Mouse (Mus musculus) spleen, adult 2 months (tissue): ENCODE data around the gene Atp1a1. TPM values are rescaled to one million over a fixed set of nuclear protein-coding genes. Genes with fewer than 3 reads are reported as not detected.

Experiments
- DNase-seq, 2 experiments: peaks; one replicate each; pipeline versions ENCODE4 v3.0.0 to v3.0.0-alpha.2; 2012 to 2021; ENCODE audit warnings: low spot score in 2 of 2, low read depth in 1 of 2
- H3K27ac ChIP-seq: fragments of 200-500 bp; 2 replicates; pipeline ENCODE4 v1.5.1; 2012; ENCODE audit warnings: low read length, inconsistent platforms; ENCODE audit not compliant: insufficient read depth
- H3K27me3 ChIP-seq: fragments of 200-500 bp; 2 replicates; pipeline ENCODE4 v1.6.1; 2012; ENCODE audit warnings: mild to moderate bottlenecking, moderate library complexity, low read length, inconsistent platforms; ENCODE audit not compliant: control insufficient read depth, insufficient read depth
- H3K36me3 ChIP-seq: fragments of 200-500 bp; 2 replicates; pipeline ENCODE4 v1.6.1; 2012; ENCODE audit warnings: mild to moderate bottlenecking, low read length, inconsistent platforms; ENCODE audit not compliant: control insufficient read depth, insufficient read depth
- H3K4me1 ChIP-seq: fragments of 200-500 bp; 2 replicates; pipeline ENCODE4 v1.6.1; 2011; ENCODE audit warnings: inconsistent platforms; ENCODE audit not compliant: control insufficient read depth, insufficient read depth, insufficient read length
- H3K4me3 ChIP-seq: fragments of 200-500 bp; 2 replicates; pipeline ENCODE4 v1.5.1; 2011; ENCODE audit warnings: mild to moderate bottlenecking, inconsistent platforms; ENCODE audit not compliant: insufficient read depth, insufficient read length; ENCODE audit errors: extremely low read depth
- CTCF ChIP-seq: fragments of 200-500 bp; IDR thresholded peaks from 2 replicates; pipeline ENCODE4 v1.5.1; 2011; ENCODE audit warnings: mild to moderate bottlenecking, inconsistent platforms; ENCODE audit not compliant: insufficient read depth, insufficient read length, insufficient replicate concordance; ENCODE audit errors: extremely low read depth
- POLR2A ChIP-seq: fragments of 200-500 bp; IDR thresholded peaks from 2 replicates; pipeline ENCODE4 v1.6.1; 2011; ENCODE audit warnings: low read depth, low read length, inconsistent platforms
- WGBS: fragments of 180-500 bp; shearing (Covaris S2); methylation state at CpG from one replicate; pipeline ENCODE4 v1.1.7; 2018; 5-methylcytosine and 5-hydroxymethylcytosine counted together
- polyA plus RNA-seq: library from polyadenylated mRNA; depleted of rRNA; stranded (reverse); fragments of >200 nt; gene quantifications from 2 replicates; pipeline ENCODE4 v1.2.3, GENCODE M21; 2012

Gene Atp1a1
- polyA plus RNA-seq, 1 experiment, result 91.4 TPM

DNA sequence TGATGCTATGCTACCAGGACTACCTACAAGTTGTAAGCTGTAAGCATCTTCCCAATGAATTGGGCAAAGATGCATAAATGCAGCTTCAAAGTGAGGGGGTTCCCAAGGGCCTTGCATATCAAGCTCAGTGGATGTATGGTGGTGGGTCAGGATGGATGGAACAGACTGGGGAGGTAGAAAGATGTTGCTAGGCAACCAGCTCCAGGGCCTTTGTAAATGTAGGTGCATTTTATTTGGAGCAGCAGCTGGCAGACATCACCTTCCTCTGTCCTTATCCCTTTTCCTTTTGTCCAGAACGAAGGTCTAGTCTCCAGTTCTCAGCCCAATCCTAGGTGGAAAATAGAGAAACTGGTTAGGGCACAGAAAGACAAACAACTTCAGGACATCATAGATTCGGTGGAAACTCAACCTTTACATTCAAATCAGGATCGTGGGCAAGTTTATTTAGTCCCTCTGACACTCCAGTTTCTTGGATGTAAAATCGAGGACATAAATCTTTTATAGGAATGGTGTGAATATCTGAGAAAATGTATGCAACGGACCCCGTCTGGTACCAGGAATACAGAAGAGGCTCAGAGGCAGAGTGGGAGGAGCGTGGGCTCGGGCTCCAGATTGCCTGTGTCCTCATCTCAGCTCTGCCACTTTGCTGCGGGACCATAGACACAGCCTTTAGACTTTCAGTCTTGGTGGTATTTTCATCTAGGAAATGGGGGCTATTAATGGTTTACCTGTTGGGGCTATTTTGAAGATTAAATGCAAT is 29.8 kb upstream of the Atp1a1 start:
- H3K27ac ChIP-seq, result no peak overlapping the region

DNA sequence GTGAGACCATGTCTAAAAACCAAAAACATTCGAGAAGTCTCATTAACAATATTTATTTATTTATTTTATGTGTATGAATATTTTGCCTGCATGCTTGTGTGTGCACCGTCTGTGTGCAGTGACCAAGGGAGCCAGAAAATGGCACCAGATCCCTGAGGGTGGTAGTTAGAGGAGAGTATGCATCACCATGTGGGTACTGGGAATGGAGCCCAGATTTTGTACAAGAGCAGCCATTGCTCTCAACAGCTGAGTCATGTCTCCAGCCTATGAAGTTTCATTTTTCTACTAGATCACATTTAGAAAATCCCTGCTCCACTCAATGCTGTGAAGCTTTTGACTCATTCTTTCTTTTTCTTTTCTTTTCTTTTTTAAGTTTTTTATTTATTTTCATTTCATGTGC is 23.8 kb upstream of the Atp1a1 start:
- DNase-seq, result no peak
- Histone ChIP-seq H3K36me3 (no peaks in the 10 kb centered on the region), H3K27me3 (no peaks in the 10 kb centered on the region), H3K27ac (no peak overlapping the region), H3K4me1 (no peaks in the 10 kb centered on the region), H3K4me3 (no peak overlapping the region)
- WGBS, result 81% methylated on average over 2 of the region's 2 CpGs
- TF ChIP-seq CTCF, result no peak
- TF ChIP-seq POLR2A, result no peak

More for the DNA sequence above, 29.8 kb upstream of the Atp1a1 start:
- TF ChIP-seq CTCF (no peak), POLR2A (no peak)
- Histone ChIP-seq H3K36me3 (no peaks in the 10 kb centered on the region), H3K27me3 (no peaks in the 10 kb centered on the region), H3K4me1 (no peaks in the 10 kb centered on the region), H3K4me3 (no peak overlapping the region)
- DNase-seq, result no peak
- WGBS, result 94% methylated on average over 9 of the region's 9 CpGs

DNA sequence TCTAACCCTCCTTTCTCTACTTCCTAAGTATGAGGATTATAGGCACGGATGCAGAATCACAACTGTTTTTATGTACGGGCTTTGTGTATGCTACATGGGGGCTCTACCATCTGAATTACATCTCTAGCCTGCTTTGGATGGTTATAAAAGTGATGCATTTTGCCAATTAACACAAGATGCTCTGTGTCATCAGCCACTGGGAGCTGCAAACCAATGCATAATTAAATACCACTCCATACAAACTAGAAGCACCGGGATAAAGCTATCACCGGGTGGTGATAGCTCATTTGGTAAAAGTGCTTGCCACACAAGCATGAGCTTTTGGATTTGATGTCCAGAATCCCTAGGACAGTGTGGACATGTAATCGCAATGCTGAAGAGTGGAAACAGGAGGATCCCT is 19.8 kb upstream of the Atp1a1 start:
- DNase-seq, result no peak
- WGBS, result 93% methylated on average over 5 of the region's 5 CpGs
- Histone ChIP-seq H3K4me1 (no peaks in the 10 kb centered on the region), H3K27me3 (no peaks in the 10 kb centered on the region), H3K36me3 (no peaks in the 10 kb centered on the region), H3K27ac (no peak overlapping the region), H3K4me3 (no peak overlapping the region)
- TF ChIP-seq POLR2A, result no peak
- TF ChIP-seq CTCF, result no peak

DNA sequence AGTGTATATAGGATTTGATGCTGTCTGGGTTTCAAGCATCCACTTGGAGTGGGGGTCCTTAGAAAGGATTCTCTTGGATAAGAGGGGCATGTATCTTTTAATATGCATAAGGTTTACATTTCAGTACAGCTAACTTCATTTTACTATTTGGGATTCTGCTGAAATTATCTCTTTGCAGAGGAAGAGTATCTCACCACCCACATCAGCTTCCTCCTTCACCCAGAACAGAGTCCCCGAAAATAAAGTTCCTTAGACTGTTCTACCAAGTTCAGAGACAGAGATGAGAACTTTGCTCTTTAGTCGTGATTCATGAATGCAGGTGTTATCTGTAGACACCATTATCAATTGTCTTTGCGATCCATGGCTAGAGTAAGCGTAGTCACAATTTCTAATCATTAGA is 14.5 kb upstream of the Atp1a1 start:
- DNase-seq, result no peak
- no peaks in the 10 kb centered on the region for H3K27me3 ChIP-seq
- TF ChIP-seq POLR2A, result no peak
- TF ChIP-seq CTCF, result no peak
- WGBS, result 79% methylated on average over 4 of the region's 4 CpGs
- no peak overlapping the region for H3K27ac ChIP-seq
- H3K4me1 ChIP-seq, result no peaks in the 10 kb centered on the region
- no peaks in the 10 kb centered on the region for H3K36me3 ChIP-seq
- H3K4me3 ChIP-seq, result no peak overlapping the region

DNA sequence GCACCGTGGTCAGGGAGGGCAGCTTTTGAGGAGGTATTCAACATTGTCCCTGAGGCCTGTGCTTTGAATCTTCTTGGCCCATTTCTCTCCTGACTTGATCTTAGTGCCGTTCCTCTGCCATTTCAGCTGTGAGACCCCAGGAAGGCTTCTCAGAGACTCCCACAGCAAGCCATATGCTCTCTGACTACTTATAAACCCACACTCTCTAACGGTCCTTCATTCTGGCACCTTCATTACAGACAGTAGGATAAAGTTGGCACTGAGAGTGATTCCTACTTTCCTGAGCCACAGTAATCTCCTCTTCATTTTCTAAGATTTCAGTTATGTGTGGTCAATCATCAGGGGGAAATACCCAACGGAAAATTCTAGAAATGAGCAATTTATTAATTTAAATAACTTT is 14.0 kb upstream of the Atp1a1 start:
- WGBS, result 91% methylated on average over 4 of the region's 4 CpGs

DNA sequence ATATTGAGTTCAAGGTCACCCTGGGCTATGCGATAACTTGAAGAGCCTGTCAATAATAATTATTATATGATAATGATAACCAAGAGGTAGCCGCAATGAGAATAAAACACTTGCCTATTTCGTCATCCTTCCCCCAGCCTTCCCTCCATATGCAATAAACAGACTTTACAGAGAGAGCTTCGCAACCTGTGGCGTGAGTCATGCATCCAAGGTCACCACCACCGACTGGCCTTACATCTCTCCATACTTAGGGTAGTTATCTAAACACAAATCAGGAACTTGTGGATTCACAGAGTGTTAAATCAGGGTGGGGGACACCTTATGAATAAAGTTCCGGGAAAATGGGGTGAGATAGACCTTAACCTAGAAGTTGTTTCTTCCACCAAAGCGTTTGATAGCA is 13.0 kb upstream of the Atp1a1 start:
- 81% methylated on average over 8 of the region's 8 CpGs for WGBS
- no peak for DNase-seq
- Histone ChIP-seq H3K27me3 (no peaks in the 10 kb centered on the region), H3K4me1 (no peaks in the 10 kb centered on the region), H3K36me3 (no peaks in the 10 kb centered on the region), H3K4me3 (no peak overlapping the region), H3K27ac (no peak overlapping the region)
- TF ChIP-seq CTCF (no peak), POLR2A (no peak)

More for the DNA sequence above, 14.0 kb upstream of the Atp1a1 start:
- H3K27ac ChIP-seq, result no peak overlapping the region
- no peaks in the 10 kb centered on the region for H3K27me3 ChIP-seq
- TF ChIP-seq CTCF, result no peak
- no peak for TF ChIP-seq POLR2A
- H3K36me3 ChIP-seq, result no peaks in the 10 kb centered on the region
- no peak for DNase-seq
- no peak overlapping the region for H3K4me3 ChIP-seq
- H3K4me1 ChIP-seq, result no peaks in the 10 kb centered on the region

DNA sequence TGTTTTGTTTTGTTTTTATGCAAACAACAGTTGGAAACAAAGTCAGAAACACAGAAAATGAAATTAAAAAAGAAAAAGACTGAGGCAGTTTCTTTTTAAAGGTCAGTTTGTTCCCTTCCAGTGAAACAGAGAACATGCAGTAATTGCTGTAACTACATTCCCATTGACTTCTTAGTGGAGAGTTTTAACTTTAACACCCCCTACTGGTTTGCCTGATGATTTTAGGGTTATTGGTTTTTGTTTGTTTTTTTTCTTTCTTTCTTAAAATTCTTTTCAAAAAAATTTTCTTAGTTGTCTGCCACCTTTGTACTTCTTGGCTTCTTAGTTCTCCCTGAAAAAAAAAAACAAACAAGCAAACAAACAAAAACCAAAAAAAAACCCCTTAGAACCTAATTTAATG is 12.5 kb upstream of the Atp1a1 start:
- no peak for DNase-seq
- no peak overlapping the region for H3K27ac ChIP-seq
- H3K36me3 ChIP-seq, result no peaks in the 10 kb centered on the region
- H3K4me1 ChIP-seq, result no peaks in the 10 kb centered on the region
- no peaks in the 10 kb centered on the region for H3K27me3 ChIP-seq
- H3K4me3 ChIP-seq, result no peak overlapping the region
- TF ChIP-seq POLR2A (no peak), CTCF (no peak)
